Mouse (Mus musculus) megakaryocyte, embryonic 14.5 days (primary cell): ENCODE data around the gene Pqbp1.

Experiments
- FLI1 ChIP-seq: IDR thresholded peaks from 2 replicates; pipeline ENCODE4 v1.6.1; 2012; ENCODE audit warnings: low read length, inconsistent platforms, mixed read lengths
- GATA1 ChIP-seq: IDR thresholded peaks from 3 replicates; pipeline ENCODE4 v1.6.1; 2012; ENCODE audit warnings: mixed read lengths, low read length, inconsistent platforms, borderline replicate concordance

- TF ChIP-seq GATA1 (no peak), FLI1 (no peak)
These were observed 48.2 kb upstream of the Pqbp1 start, which contains the start of gene Hdac6 for GRCm38 (mm10) chrX:7947108-7947899.
